Mouse (Mus musculus): ENCODE results near the gene P2ry14.
"Not testable (repeated sequence)": the region's sequence is repeated elsewhere in the genome, so short reads cannot be mapped to it uniquely, and the experiment has no call there.

The P2ry14 gene

GRCm38 (mm10) chr3:59102146-59102545 lies 51.3 kb downstream of the P2ry14 start:
- DNase-seq, result no peak

GRCm38 (mm10) chr3:59101218-59101986 lies 52.0 kb downstream of the P2ry14 start, which contains the start of gene Gpr171:
Gpr171 (minus strand) TSS chr3:59101821.
- no peak for DNase-seq

GRCm38 (mm10) chr3:59098540-59098939 lies 54.9 kb downstream of the P2ry14 start:
- no peak for DNase-seq

GRCm38 (mm10) chr3:59097421-59097820 lies 56.0 kb downstream of the P2ry14 start:
- no peak for DNase-seq

- DNase-seq, result no peak
These were observed 60.7 kb downstream of the P2ry14 start for GRCm38 (mm10) chr3:59092702-59093101.

- DNase-seq, result no peak
These were observed 72.5 kb downstream of the P2ry14 start for GRCm38 (mm10) chr3:59080919-59081318.

- DNase-seq, result no peak
These were observed 73.0 kb downstream of the P2ry14 start for GRCm38 (mm10) chr3:59080293-59080916.

- DNase-seq, result no peak
These were observed 74.1 kb downstream of the P2ry14 start for GRCm38 (mm10) chr3:59079327-59079726.

- DNase-seq, result no peak
These were observed 74.8 kb downstream of the P2ry14 start for GRCm38 (mm10) chr3:59078585-59078984.

GRCm38 (mm10) chr3:59077278-59077677 lies 76.1 kb downstream of the P2ry14 start:
- DNase-seq, result no peak

- DNase-seq, result not testable (repeated sequence)
These were observed 84.3 kb downstream of the P2ry14 start for GRCm38 (mm10) chr3:59069071-59069470.

- DNase-seq, result no peak
These were observed 86.7 kb downstream of the P2ry14 start for GRCm38 (mm10) chr3:59066558-59067294.

- no peak for DNase-seq
These were observed 87.5 kb downstream of the P2ry14 start for GRCm38 (mm10) chr3:59065937-59066336.

Data from right cerebral cortex, postnatal 4 days (tissue).